Mouse (Mus musculus) ES-Bruce4 (cell line): ENCODE results near the gene Defa35. TPM values are rescaled to one million over a fixed set of nuclear protein-coding genes. Genes with fewer than 3 reads are reported as not detected.
"Not testable (repeated sequence)": the region's sequence is repeated elsewhere in the genome, so short reads cannot be mapped to it uniquely, and the experiment has no call there.

ENCODE experiments used
- H3K27ac ChIP-seq: 2 replicates; pipeline ENCODE4 v1.5.1; 2012; ENCODE audit warnings: low read length, inconsistent platforms; ENCODE audit not compliant: insufficient read depth
- H3K27me3 ChIP-seq: 2 replicates; pipeline ENCODE4 v1.6.1; 2012; ENCODE audit warnings: mild to moderate bottlenecking, low read length, inconsistent platforms; ENCODE audit not compliant: control insufficient read depth, poor library complexity, insufficient read depth, severe bottlenecking
- H3K36me3 ChIP-seq: 2 replicates; pipeline ENCODE4 v1.6.1; 2012; ENCODE audit warnings: inconsistent platforms, mild to moderate bottlenecking, low read length, moderate library complexity; ENCODE audit not compliant: control insufficient read depth, poor library complexity, insufficient read depth, severe bottlenecking
- H3K4me1 ChIP-seq: one replicate; pipeline ENCODE4 v1.8.1; 2011; ENCODE audit warnings: low read length; ENCODE audit not compliant: control insufficient read depth, insufficient read depth
- H3K4me3 ChIP-seq: 2 replicates; pipeline ENCODE4 v1.5.1; 2011; ENCODE audit warnings: low read depth, mild to moderate bottlenecking, low read length
- H3K9ac ChIP-seq: 2 replicates; pipeline ENCODE4 v1.6.1; 2012; ENCODE audit warnings: low read depth, mild to moderate bottlenecking, inconsistent platforms; ENCODE audit not compliant: poor library complexity, severe bottlenecking
- H3K9me3 ChIP-seq: replicated peaks from 2 replicates; pipeline ENCODE4 v1.6.1; 2012; ENCODE audit warnings: mild to moderate bottlenecking, low read length, inconsistent platforms; ENCODE audit not compliant: control insufficient read depth, poor library complexity, insufficient read depth, severe bottlenecking
- CTCF ChIP-seq: IDR thresholded peaks from one replicate; pipeline ENCODE4 v1.8.1; 2011; ENCODE audit warnings: low read depth, low read length
- EP300 ChIP-seq: IDR thresholded peaks from 2 replicates; pipeline ENCODE4 v1.6.1; 2011; ENCODE audit warnings: low read depth, low read length; ENCODE audit not compliant: insufficient read depth
- POLR2A ChIP-seq: IDR thresholded peaks from one replicate; pipeline ENCODE4 v1.8.1; 2011; ENCODE audit warnings: low read length; ENCODE audit not compliant: insufficient read depth
- polyA plus RNA-seq: library from polyadenylated mRNA; stranded (reverse); fragments of >200 nt; gene quantifications from 2 replicates; pipeline ENCODE4 v1.2.4, GENCODE M21; 2011; ENCODE audit warnings: low read depth; ENCODE audit not compliant: missing spikeins, insufficient read depth, insufficient read length

Gene Defa35
- polyA plus RNA-seq: not detected in 2 replicates

- not testable (repeated sequence) for H3K9me3 ChIP-seq, H3K9ac ChIP-seq, H3K4me3 ChIP-seq, H3K4me1 ChIP-seq, H3K27me3 ChIP-seq, H3K36me3 ChIP-seq, H3K27ac ChIP-seq
These were observed at the start of gene Defa35 for GRCm38 (mm10) chr8:21064738-21065137. Gene Defa35, plus strand, starts transcription at chr8:21065038.

GRCm38 (mm10) chr8:21025245-21025644 is 39.6 kb upstream of the Defa35 start, which contains the start of gene Defa21:
Gene Defa21, plus strand, starts transcription at chr8:21025545.
- H3K9me3 ChIP-seq, H3K27me3 ChIP-seq, H3K4me3 ChIP-seq, H3K4me1 ChIP-seq, H3K36me3 ChIP-seq, H3K9ac ChIP-seq, H3K27ac ChIP-seq: not testable (repeated sequence)

- not testable (repeated sequence) for H3K27me3 ChIP-seq, H3K4me1 ChIP-seq, H3K9me3 ChIP-seq, H3K9ac ChIP-seq, H3K4me3 ChIP-seq, H3K27ac ChIP-seq, H3K36me3 ChIP-seq
These were observed 10.1 kb upstream of the Defa35 start, which contains the start of gene Defa23 for GRCm38 (mm10) chr8:21054747-21055146. Gene Defa23, plus strand, starts transcription at chr8:21055047.

- H3K27me3 ChIP-seq, H3K9ac ChIP-seq, H3K4me1 ChIP-seq, H3K9me3 ChIP-seq, H3K36me3 ChIP-seq, H3K27ac ChIP-seq, H3K4me3 ChIP-seq: not testable (repeated sequence)
These were observed 19.3 kb downstream of the Defa35 start, which contains the start of gene Defa25 for GRCm38 (mm10) chr8:21084142-21084541. Gene Defa25, plus strand, starts transcription at chr8:21084442.

- Histone ChIP-seq H3K27ac (no peak overlapping the region), H3K27me3 (no peaks in the 10 kb centered on the region), H3K36me3 (no peaks in the 10 kb centered on the region), H3K4me1 (no peaks in the 10 kb centered on the region), H3K9me3 (no peaks in the 10 kb centered on the region), H3K9ac (no peak overlapping the region), H3K4me3 (no peak overlapping the region)
- TF ChIP-seq CTCF: no peak
- no peak for TF ChIP-seq POLR2A
- TF ChIP-seq EP300: no peak
These were observed 28.3 kb downstream of the Defa35 start for GRCm38 (mm10) chr8:21093106-21093505.

GRCm38 (mm10) chr8:21095950-21096349 is 31.1 kb downstream of the Defa35 start, which contains the start of gene Gm14851:
Gene Gm14851, minus strand, starts transcription at chr8:21096050.
- not testable (repeated sequence) for H3K4me3 ChIP-seq, H3K4me1 ChIP-seq, H3K36me3 ChIP-seq, H3K9me3 ChIP-seq, H3K27ac ChIP-seq, H3K27me3 ChIP-seq, H3K9ac ChIP-seq

Other genes starting within 250 kb of the Defa35 start
- gene Defb33, start 172.4 kb upstream of the Defa35 start, polyA plus RNA-seq: not detected in 2 replicates
- not detected in 2 replicates for gene Gm15056, start 162.4 kb upstream of the Defa35 start, polyA plus RNA-seq
- not detected in 2 replicates for gene Gm6040, start 143.0 kb upstream of the Defa35 start, polyA plus RNA-seq
- not detected in 2 replicates for gene AY761185, start 120.3 kb upstream of the Defa35 start, polyA plus RNA-seq
- gene Defa21, start 39.5 kb upstream of the Defa35 start, polyA plus RNA-seq: not detected in 2 replicates
- not detected in 2 replicates for gene Defa23, start 10.0 kb upstream of the Defa35 start, polyA plus RNA-seq
- not detected in 2 replicates for gene Defa25, start 19.4 kb downstream of the Defa35 start, polyA plus RNA-seq
- gene Gm14851, start 31.0 kb downstream of the Defa35 start, polyA plus RNA-seq: not detected in 2 replicates
- not detected in 2 replicates for gene Defa30, start 69.6 kb downstream of the Defa35 start, polyA plus RNA-seq
- not detected in 2 replicates for gene Defa22, start 97.2 kb downstream of the Defa35 start, polyA plus RNA-seq
- not detected in 2 replicates for gene Defa31, start 126.6 kb downstream of the Defa35 start, polyA plus RNA-seq
- gene Gm15293, start 136.5 kb downstream of the Defa35 start, polyA plus RNA-seq: not detected in 2 replicates
- not detected in 2 replicates for gene Gm15292, start 184.7 kb downstream of the Defa35 start, polyA plus RNA-seq